In genomic region chr2:156425618-156426017, GRCm38 (mm10) we compare ENCODE assay signal across 16 mouse cellular contexts. TPM values are rescaled to one million over a fixed set of nuclear protein-coding genes. Genes with fewer than 3 reads are reported as not detected.
DNase-seq lines count a peak whose midpoint lies in the region; ATAC-seq lines count a peak whose summit lies in the region.
"Had no signal": no experiment of that assay in that cellular context is flagged by ENCODE, and none has a peak within 500 bp of the region (broad histone marks: within the 10 kb centered on the region; RNA-seq: fewer than 3 reads in every experiment).

No protein-coding gene starts in this region.

- H3K4me3 ChIP-seq in hindbrain, embryonic 13.5 days = no peak overlapping the region
- H3K4me3 ChIP-seq in hindbrain, embryonic 16.5 days (ENCODE audit: low read length) = no peak overlapping the region
- H3K4me3 ChIP-seq in midbrain, embryonic 15.5 days = no peak overlapping the region
- H3K4me3 ChIP-seq: embryonic facial prominence, embryonic 15.5 days; heart, embryonic 12.5 days; liver, embryonic 13.5 days had no signal

- H3K36me3 ChIP-seq in hindbrain, embryonic 13.5 days = peaks cover 7% of the 10 kb centered on the region; the same call in 1 of the 2 replicates
- no peaks in the 10 kb centered on the region for H3K36me3 ChIP-seq in hindbrain, embryonic 16.5 days (ENCODE audit: control insufficient read depth, insufficient read depth, low read length)
- no peaks in the 10 kb centered on the region for H3K36me3 ChIP-seq in midbrain, embryonic 15.5 days (replicated peaks)
- H3K36me3 ChIP-seq: embryonic facial prominence, embryonic 15.5 days; heart, embryonic 12.5 days; liver, embryonic 13.5 days had no signal

- DNase-seq in testis, postnatal 14 days (ENCODE audit: low spot score) = peak; percentile 71
- no peak for DNase-seq in testis, postnatal 10 days (ENCODE audit: low spot score)
- DNase-seq in cerebellum, adult 18-20 months = no peak
- DNase-seq in heart, postnatal 14 days = no peak
- DNase-seq: adrenal gland, postnatal 10 days; cerebellum, adult 9-10 months; heart, postnatal 4 days; left cerebral cortex, postnatal 4 days; liver, embryonic 13.5 days; thymus, adult 2 months had no signal

- intact Hi-C loops in heart, postnatal 14 days (cut with DNase I) = no loop called here

- H3K4me1 ChIP-seq in hindbrain, embryonic 13.5 days (replicated peaks) = peaks cover 45% of the 10 kb centered on the region
- H3K4me1 ChIP-seq in hindbrain, embryonic 16.5 days (ENCODE audit: control insufficient read depth, insufficient read depth, low read depth, low read length) = peaks cover 13% of the 10 kb centered on the region
- H3K4me1 ChIP-seq in midbrain, embryonic 15.5 days = peaks cover 38% of the 10 kb centered on the region

- H3K27ac ChIP-seq in hindbrain, embryonic 13.5 days = peak overlapping the region; percentile 49
- no peak overlapping the region for H3K27ac ChIP-seq in hindbrain, embryonic 16.5 days (ENCODE audit: low read depth, low read length)
- peak overlapping the region; percentile 39 for H3K27ac ChIP-seq in midbrain, embryonic 15.5 days
- H3K27ac ChIP-seq: embryonic facial prominence, embryonic 15.5 days; liver, embryonic 13.5 days had no signal

- 24% methylated on average over 2 of the region's 2 CpGs for WGBS in hindbrain, embryonic 13.5 days
- 24% methylated on average over 2 of the region's 2 CpGs for WGBS in hindbrain, embryonic 16.5 days
- 7% methylated on average over 2 of the region's 2 CpGs for WGBS in midbrain, embryonic 15.5 days

- ATAC-seq in hindbrain, embryonic 13.5 days (ENCODE audit: low FRiP score) = no peak
- ATAC-seq in hindbrain, embryonic 16.5 days = no peak
- no peak for ATAC-seq in midbrain, embryonic 15.5 days (replicated peaks)
- ATAC-seq: intestine, postnatal 0 days had no signal

- H3K4me2 ChIP-seq in hindbrain, embryonic 13.5 days = no peak overlapping the region; the same call in 1 of the 2 replicates
- H3K4me2 ChIP-seq in hindbrain, embryonic 16.5 days (ENCODE audit: low read length) = no peak overlapping the region
- H3K4me2 ChIP-seq in midbrain, embryonic 15.5 days = peak overlapping the region; percentile 27; the same call in 1 of the 2 replicates
- H3K4me2 ChIP-seq: embryonic facial prominence, embryonic 15.5 days; heart, embryonic 12.5 days; liver, embryonic 13.5 days had no signal

- peaks cover 14% of the 10 kb centered on the region for H3K27me3 ChIP-seq in hindbrain, embryonic 13.5 days
- H3K27me3 ChIP-seq in hindbrain, embryonic 16.5 days (replicated peaks; ENCODE audit: control insufficient read depth, insufficient read depth, low read length) = no peaks in the 10 kb centered on the region
- no peaks in the 10 kb centered on the region for H3K27me3 ChIP-seq in midbrain, embryonic 15.5 days (replicated peaks)

- no peaks in the 10 kb centered on the region for H3K9me3 ChIP-seq in hindbrain, embryonic 13.5 days
- no peaks in the 10 kb centered on the region for H3K9me3 ChIP-seq in hindbrain, embryonic 16.5 days (ENCODE audit: control insufficient read depth, low read length)
- no peaks in the 10 kb centered on the region for H3K9me3 ChIP-seq in midbrain, embryonic 15.5 days
- H3K9me3 ChIP-seq: embryonic facial prominence, embryonic 15.5 days; heart, embryonic 12.5 days; liver, embryonic 13.5 days had no signal

- H3K9ac ChIP-seq in hindbrain, embryonic 13.5 days = no peak overlapping the region
- H3K9ac ChIP-seq in hindbrain, embryonic 16.5 days (ENCODE audit: low read depth, low read length) = no peak overlapping the region
- H3K9ac ChIP-seq in midbrain, embryonic 15.5 days = no peak overlapping the region
- H3K9ac ChIP-seq: embryonic facial prominence, embryonic 15.5 days; heart, embryonic 12.5 days; liver, embryonic 13.5 days had no signal

RNA-seq across cellular contexts. Expression of gene Epb41l1, which starts 4.9 kb away (rescaled TPM):
- 11.3 and 11.5 TPM in 2 replicates for polyA plus RNA-seq in hindbrain, embryonic 13.5 days (2015; fragmentation: Nextera tagmentation; extraction: Ambion mirVana)
- 15.7 and 17.0 TPM in 2 replicates for polyA plus RNA-seq in hindbrain, embryonic 16.5 days (2015; fragmentation: Nextera tagmentation; extraction: Ambion mirVana)
- 15.6 and 19.6 TPM in 2 replicates for polyA plus RNA-seq in midbrain, embryonic 15.5 days (2015; fragmentation: Nextera tagmentation; extraction: Ambion mirVana)
- 10 to 100 TPM; 10.1 to 13.9 TPM for total RNA-seq in heart, postnatal 14 days (2021)
